Mouse (Mus musculus) lung, adult 2 months (tissue): Measurements from ENCODE around the gene Cspg4.

Source experiments
- CTCF ChIP-seq: fragments of 200-500 bp; IDR thresholded peaks from 2 replicates; pipeline ENCODE4 v1.5.1; 2011; ENCODE audit warnings: mild to moderate bottlenecking, low read length, control low read depth; ENCODE audit not compliant: insufficient read depth
- POLR2A ChIP-seq: fragments of 200-500 bp; IDR thresholded peaks from 2 replicates; pipeline ENCODE4 v1.6.1; 2011; ENCODE audit warnings: low read depth, mild to moderate bottlenecking, control low read depth, low read length, borderline replicate concordance; ENCODE audit errors: extremely low read depth

DNA sequence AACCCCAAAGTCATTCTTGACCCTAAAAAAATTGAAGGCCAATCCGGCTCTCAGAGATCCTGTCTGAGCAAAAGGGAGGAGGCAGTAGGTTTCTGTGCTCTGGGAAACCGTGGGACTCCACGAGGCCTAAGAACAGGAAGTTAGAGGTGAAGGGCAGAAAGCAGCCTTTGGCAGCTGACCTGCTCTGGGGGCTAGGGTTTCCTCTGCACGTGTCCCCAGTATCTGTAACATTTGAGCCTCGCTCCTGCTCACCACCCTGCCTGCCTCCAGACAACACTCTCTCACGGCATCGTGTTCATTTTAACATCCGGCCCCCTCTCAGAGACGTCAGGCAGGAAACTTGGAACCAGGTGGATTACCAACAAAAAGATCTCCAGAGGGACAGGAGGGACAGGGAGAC is 35.7 kb downstream of the Cspg4 start:
- no peak for TF ChIP-seq POLR2A
- TF ChIP-seq CTCF: no peak
